Mouse (Mus musculus) kidney, adult 2 months (tissue): ENCODE results near the gene Crhr1. TPM values are rescaled to one million over a fixed set of nuclear protein-coding genes. Genes with fewer than 3 reads are reported as not detected.

ENCODE experiments used
- DNase-seq: peaks from one replicate; pipeline ENCODE4 v3.0.0; 2021
- H3K27ac ChIP-seq: fragments of 200-500 bp; 2 replicates; pipeline ENCODE4 v1.5.1; 2012; ENCODE audit warnings: low read depth, low read length, control low read depth, inconsistent platforms; ENCODE audit not compliant: insufficient read depth
- H3K27me3 ChIP-seq: fragments of 200-500 bp; replicated peaks from 2 replicates; pipeline ENCODE4 v1.6.1; 2012; ENCODE audit warnings: mild to moderate bottlenecking, moderate library complexity, low read length, inconsistent platforms; ENCODE audit not compliant: control insufficient read depth, insufficient read depth
- H3K36me3 ChIP-seq: fragments of 200-500 bp; 2 replicates; pipeline ENCODE4 v1.6.1; 2012; ENCODE audit warnings: mild to moderate bottlenecking, moderate library complexity, low read length, inconsistent platforms; ENCODE audit not compliant: control insufficient read depth, insufficient read depth
- H3K4me1 ChIP-seq: fragments of 200-500 bp; 2 replicates; pipeline ENCODE4 v1.6.1; 2011; ENCODE audit warnings: low read length; ENCODE audit not compliant: control insufficient read depth, insufficient read depth
- H3K4me3 ChIP-seq: fragments of 200-500 bp; 2 replicates; pipeline ENCODE4 v1.5.1; 2011; ENCODE audit warnings: mild to moderate bottlenecking, low read depth, low read length, control low read depth; ENCODE audit not compliant: insufficient read depth
- CTCF ChIP-seq: fragments of 200-500 bp; conservative IDR thresholded peaks from 2 replicates; pipeline ENCODE4 v1.5.1; 2011; ENCODE audit warnings: low read depth, mild to moderate bottlenecking, control low read depth, low read length, moderate library complexity, mixed read lengths; ENCODE audit not compliant: insufficient read depth, insufficient read length
- POLR2A ChIP-seq: fragments of 200-500 bp; IDR thresholded peaks from one replicate; pipeline ENCODE4 v1.6.1; 2011; ENCODE audit warnings: low read depth, low read length, control low read depth
- WGBS: fragments of 180-500 bp; shearing (Covaris S2); methylation state at CpG from one replicate; pipeline ENCODE4 v1.1.7; 2018; 5-methylcytosine and 5-hydroxymethylcytosine counted together
- polyA plus RNA-seq: library from polyadenylated mRNA; depleted of rRNA; stranded (reverse); fragments of >200 nt; gene quantifications from 2 replicates; pipeline ENCODE4 v1.2.3, GENCODE M21; 2012

Gene Crhr1
- polyA plus RNA-seq, 1 experiment = not detected

DNA sequence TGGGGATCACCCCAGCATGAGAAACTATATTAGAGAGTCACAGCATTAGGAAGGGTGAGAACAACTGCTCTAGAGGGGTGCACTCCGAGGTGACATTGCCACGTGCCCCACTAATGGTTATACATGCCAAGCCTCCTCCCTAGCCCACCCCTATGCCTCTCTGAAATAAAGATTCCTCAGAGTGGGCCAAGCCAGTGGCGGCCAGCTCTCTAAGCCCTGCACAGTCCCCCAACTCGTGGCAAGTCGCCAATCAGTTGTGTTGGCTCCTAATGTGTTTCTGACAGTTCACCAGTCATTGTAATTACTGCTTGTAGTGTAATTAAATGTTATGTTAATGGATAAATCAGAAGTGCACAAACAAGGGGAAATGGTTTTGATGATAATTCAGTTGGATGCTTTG, 47.1 kb downstream of the Crhr1 start:
- no peaks in the 10 kb centered on the region for H3K4me1 ChIP-seq
- H3K4me3 ChIP-seq = no peak overlapping the region
- H3K36me3 ChIP-seq = no peaks in the 10 kb centered on the region
- TF ChIP-seq POLR2A (no peak), CTCF (no peak)
- DNase-seq = no peak
- no peak overlapping the region for H3K27ac ChIP-seq
- WGBS = 57% methylated on average over 5 of the region's 5 CpGs
- H3K27me3 ChIP-seq = no peaks in the 10 kb centered on the region

DNA sequence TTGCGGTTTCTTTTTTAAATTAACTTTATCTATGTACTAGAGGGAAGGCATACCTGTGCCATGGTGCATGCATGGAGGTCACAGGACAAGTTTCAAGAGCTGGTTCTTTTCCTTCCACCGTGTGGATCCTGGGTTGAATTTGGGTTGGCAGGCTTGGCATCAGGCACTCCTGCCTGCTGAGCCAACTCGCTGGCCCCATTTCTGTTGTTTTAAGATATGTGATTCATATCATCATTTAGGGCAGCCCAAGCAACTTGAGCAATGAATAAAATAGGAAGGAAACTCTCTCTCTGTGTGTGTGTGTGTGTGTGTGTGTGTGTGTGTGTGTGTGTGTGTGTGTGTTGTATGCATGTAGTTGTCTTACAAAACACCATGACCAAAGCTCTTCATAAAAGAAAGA, 49.5 kb downstream of the Crhr1 start:
- 72% methylated on average over 3 of the region's 3 CpGs for WGBS
- no peak for DNase-seq
- H3K36me3 ChIP-seq = no peaks in the 10 kb centered on the region
- no peak overlapping the region for H3K4me3 ChIP-seq
- no peak overlapping the region for H3K27ac ChIP-seq
- no peaks in the 10 kb centered on the region for H3K27me3 ChIP-seq
- H3K4me1 ChIP-seq = no peaks in the 10 kb centered on the region
- TF ChIP-seq POLR2A (no peak), CTCF (no peak)

DNA sequence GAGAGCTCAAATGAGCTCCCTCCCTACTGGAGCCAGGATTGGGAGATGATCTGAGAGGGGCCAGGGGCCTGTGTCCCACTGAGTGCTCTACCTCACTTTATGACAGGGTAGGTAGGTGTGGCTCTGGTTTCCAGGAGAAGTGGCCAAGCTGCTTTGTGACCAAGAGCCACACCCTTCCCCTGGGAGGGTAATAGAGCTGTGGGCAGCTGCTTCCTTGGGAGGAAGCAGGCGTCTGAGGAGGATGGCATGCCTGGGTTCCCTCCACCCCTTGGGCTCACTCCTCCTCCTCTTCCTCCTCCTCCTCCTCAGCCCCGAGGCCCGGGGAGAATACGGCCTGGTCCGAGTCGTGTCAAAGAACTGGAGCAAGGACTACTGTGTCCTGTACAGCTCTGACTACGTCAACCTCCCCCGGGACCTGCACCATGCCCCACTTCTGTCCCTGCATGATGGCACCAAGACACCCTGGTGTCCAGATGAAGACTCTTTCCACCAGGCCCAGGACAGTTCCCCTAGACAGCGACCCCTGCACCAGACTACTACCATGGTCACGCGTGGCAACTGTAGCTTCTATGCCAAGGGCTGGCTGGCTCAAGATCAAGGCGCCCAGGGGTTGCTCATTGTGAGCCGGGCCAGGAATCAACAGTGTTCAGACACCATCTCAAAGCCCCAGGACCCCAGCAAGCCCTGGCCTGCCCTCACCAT, 53.6 kb downstream of the Crhr1 start, which contains the start of gene Sppl2c:
Gene Sppl2c, plus strand, starts transcription at position 193 of the 702 bp plus-strand sequence.
- Histone ChIP-seq H3K4me3 (no peak within 1 kb of the TSS), H3K27me3 (no peaks in the 10 kb centered on the region), H3K36me3 (no peaks in the 10 kb centered on the region), H3K4me1 (no peaks in the 10 kb centered on the region), H3K27ac (no peak within 1 kb of the TSS)
- WGBS = 61% methylated on average over 13 of the region's 13 CpGs
- DNase-seq = no peak
- TF ChIP-seq CTCF (no peak), POLR2A (no peak)

GRCm38 (mm10) chr11:104186837-104187150, 54.1 kb downstream of the Crhr1 start:
- Histone ChIP-seq H3K27me3 (no peaks in the 10 kb centered on the region), H3K27ac (no peak overlapping the region), H3K4me3 (no peak overlapping the region), H3K36me3 (no peaks in the 10 kb centered on the region), H3K4me1 (no peaks in the 10 kb centered on the region)
- no peak for DNase-seq
- TF ChIP-seq POLR2A (no peak), CTCF (no peak)
- 90% methylated on average over 9 of the region's 9 CpGs for WGBS

DNA sequence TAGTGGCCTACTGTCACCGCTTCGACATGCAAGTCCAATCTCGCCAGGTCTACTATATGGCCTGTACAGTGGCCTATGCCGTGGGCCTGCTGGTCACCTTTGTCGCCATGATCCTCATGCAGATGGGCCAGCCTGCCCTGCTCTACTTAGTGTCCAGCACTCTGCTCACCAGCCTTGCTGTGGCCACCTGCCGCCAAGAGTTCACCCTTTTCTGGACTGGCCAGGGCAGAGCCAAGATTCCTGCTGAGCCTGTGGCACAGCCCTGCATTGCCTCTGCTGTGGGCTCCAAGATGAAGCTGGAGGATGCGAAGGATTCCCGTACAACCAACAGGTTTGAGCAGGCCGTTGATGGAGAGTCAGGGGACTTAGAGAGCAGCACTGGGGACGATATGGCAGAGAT, 55.1 kb downstream of the Crhr1 start:
- DNase-seq = no peak
- 90% methylated on average over 10 of the region's 10 CpGs for WGBS
- Histone ChIP-seq H3K4me3 (no peak overlapping the region), H3K27ac (no peak overlapping the region), H3K27me3 (no peaks in the 10 kb centered on the region), H3K4me1 (no peaks in the 10 kb centered on the region), H3K36me3 (no peaks in the 10 kb centered on the region)
- TF ChIP-seq POLR2A = no peak
- no peak for TF ChIP-seq CTCF

GRCm38 (mm10) chr11:104190008-104190407, 57.4 kb downstream of the Crhr1 start:
- Histone ChIP-seq H3K27ac (no peak overlapping the region), H3K4me1 (no peaks in the 10 kb centered on the region), H3K4me3 (no peak overlapping the region), H3K36me3 (no peaks in the 10 kb centered on the region), H3K27me3 (no peaks in the 10 kb centered on the region)
- peak; percentile 17 for DNase-seq
- 48% methylated on average over 2 of the region's 2 CpGs for WGBS
- TF ChIP-seq CTCF = no peak
- no peak for TF ChIP-seq POLR2A

GRCm38 (mm10) chr11:104195382-104195781, 62.7 kb downstream of the Crhr1 start:
- DNase-seq = no peak
- 69% methylated on average over 11 of the region's 11 CpGs for WGBS
- Histone ChIP-seq H3K36me3 (no peaks in the 10 kb centered on the region), H3K4me1 (no peaks in the 10 kb centered on the region), H3K27ac (no peak overlapping the region), H3K4me3 (no peak overlapping the region), H3K27me3 (no peaks in the 10 kb centered on the region)
- TF ChIP-seq CTCF (no peak), POLR2A (no peak)

DNA sequence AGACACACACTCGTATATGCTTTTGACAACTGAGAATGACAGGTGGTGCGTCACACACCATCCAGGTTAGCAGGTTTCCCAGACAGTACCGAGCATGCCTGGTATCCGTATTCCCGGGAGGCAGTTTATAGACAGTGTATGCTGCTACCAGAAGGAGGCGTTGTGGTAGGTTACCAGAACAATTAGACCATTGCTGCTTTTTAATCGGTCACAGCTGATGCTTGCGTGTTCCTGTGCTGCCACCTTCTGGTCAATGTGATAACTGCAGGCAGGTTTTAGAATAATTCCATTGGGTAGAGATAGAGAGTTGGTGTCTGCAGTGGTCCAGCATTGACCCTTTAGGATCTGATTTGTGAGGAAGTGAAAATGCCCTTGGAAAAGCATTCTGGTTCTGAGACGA, 63.1 kb downstream of the Crhr1 start:
- no peak overlapping the region for H3K4me3 ChIP-seq
- 11% methylated on average over 9 of the region's 9 CpGs for WGBS
- H3K27ac ChIP-seq = no peak overlapping the region
- H3K4me1 ChIP-seq = no peaks in the 10 kb centered on the region
- no peaks in the 10 kb centered on the region for H3K36me3 ChIP-seq
- DNase-seq = peak; percentile 82
- H3K27me3 ChIP-seq = no peaks in the 10 kb centered on the region
- TF ChIP-seq POLR2A = no peak
- peak; percentile 95 for TF ChIP-seq CTCF
